Mouse (Mus musculus): ENCODE measurements around the gene Mboat2. TPM values are rescaled to one million over a fixed set of nuclear protein-coding genes. Genes with fewer than 3 reads are reported as not detected.
A peak's percentile ranks its signal among the peaks of the same experiment; 100 is the strongest.

The Mboat2 gene
- polyA plus RNA-seq, 1 experiment from 2014 or later: 55.1 TPM

DNA sequence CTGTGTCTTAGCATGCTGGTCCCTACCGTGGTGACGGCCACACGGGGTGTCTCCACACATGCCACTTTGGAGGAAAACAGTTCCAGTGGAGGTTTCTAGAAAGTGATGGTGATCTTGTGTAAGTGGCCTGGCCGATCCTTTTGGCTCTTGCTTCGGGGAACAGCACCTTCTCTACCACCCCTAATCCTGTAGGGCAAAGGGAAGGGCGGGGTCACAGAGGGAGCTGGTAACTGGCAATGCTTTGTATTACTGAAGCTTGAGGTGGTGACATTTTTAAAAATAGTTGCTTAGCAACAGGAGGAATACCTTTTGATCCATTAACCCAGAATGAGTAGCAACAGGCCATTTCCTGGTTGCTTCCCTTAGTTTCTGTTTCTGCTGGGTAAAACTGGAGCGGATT, 131.1 kb downstream of the Mboat2 start:
- H3K27me3 ChIP-seq: no peaks in the 10 kb centered on the region
- H3K4me2 ChIP-seq (replicated peaks): no peak overlapping the region
- ATAC-seq (ENCODE audit: low FRiP score, low read depth): no peak
- H3K4me1 ChIP-seq: peaks cover 17% of the 10 kb centered on the region
- no peak overlapping the region for H3K27ac ChIP-seq
- H3K4me3 ChIP-seq: no peak overlapping the region
- H3K9me3 ChIP-seq: peaks cover 3% of the 10 kb centered on the region; the same call in 1 of the 2 replicates
- no peak overlapping the region for H3K9ac ChIP-seq
- peaks cover 23% of the 10 kb centered on the region for H3K36me3 ChIP-seq
- 71% methylated on average over 7 of the region's 7 CpGs for WGBS

DNA sequence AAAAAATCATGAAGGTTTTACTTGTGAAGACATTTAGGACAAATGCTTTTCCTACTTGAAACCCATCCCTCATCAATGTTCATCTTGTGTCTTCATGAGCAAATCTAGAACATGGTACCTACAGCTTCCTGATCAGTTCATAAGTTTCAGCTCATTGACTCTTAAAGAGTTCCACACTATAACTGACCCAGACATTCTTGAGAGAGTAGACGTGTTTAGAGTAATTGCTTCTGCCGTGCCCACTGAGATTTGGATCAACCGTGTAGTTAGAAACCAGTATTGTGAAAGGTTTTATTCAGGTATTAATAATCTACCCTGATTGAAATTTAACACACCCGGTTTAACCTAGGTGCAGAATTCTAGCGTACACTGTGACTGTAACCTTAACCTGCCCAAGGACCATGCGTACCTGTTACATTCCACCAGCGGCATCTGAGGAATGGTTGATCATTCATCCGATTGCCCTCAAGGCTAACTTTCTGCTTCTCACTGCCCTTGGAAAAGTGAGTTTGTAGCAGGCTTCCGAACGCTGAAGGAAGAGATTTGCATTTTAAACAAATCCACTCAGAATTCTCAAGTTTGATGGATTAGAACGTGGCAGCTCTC, 131.8 kb downstream of the Mboat2 start:
- Histone ChIP-seq H3K4me3 (no peak overlapping the region), H3K36me3 (peaks cover 18% of the 10 kb centered on the region), H3K27ac (no peak overlapping the region), H3K4me2 (replicated peaks) (no peak overlapping the region), H3K27me3 (no peaks in the 10 kb centered on the region), H3K9me3 (peaks cover 5% of the 10 kb centered on the region; the same call in 1 of the 2 replicates), H3K9ac (no peak overlapping the region), H3K4me1 (peaks cover 17% of the 10 kb centered on the region)
- ATAC-seq (ENCODE audit: low FRiP score, low read depth): no peak
- WGBS: 67% methylated on average over 11 of the region's 11 CpGs

DNA sequence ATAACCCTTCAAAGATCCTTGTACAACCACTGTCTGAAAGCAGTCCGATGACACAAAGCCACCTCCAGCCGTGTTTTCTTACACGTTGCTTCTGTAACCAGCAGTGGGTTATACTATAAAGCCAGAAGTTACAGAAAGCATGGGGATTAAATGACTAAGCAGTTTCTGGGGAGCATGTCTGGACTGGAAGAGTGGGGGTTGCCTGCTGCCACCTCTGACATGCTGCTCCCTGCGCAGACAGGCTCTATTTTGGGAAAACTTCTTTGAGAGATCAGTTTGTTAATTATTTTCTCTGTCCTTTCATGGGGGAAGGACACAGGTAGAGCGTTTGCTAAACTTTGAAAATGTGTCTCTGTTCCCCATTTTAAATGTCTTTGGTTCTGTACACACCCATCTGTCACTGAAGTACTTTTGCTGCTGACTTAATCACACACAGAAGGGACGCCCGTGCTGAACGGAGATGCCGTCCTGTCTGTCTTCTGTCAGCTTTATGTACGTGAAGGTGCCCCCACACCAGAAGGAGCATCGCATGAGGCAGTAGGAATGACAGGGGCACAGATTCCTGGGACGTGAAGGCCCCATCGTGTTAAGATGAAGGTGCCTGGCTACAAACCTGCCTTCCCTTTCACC, 132.8 kb downstream of the Mboat2 start:
- Histone ChIP-seq H3K4me2 (replicated peaks) (no peak overlapping the region; the same call in 1 of the 2 replicates), H3K9me3 (peaks cover 5% of the 10 kb centered on the region; the same call in 1 of the 2 replicates), H3K4me3 (no peak overlapping the region), H3K27ac (no peak overlapping the region), H3K27me3 (no peaks in the 10 kb centered on the region), H3K36me3 (peaks cover 17% of the 10 kb centered on the region), H3K4me1 (peaks cover 17% of the 10 kb centered on the region), H3K9ac (no peak overlapping the region)
- no peak for ATAC-seq (ENCODE audit: low FRiP score, low read depth)
- WGBS: 50% methylated on average over 13 of the region's 13 CpGs

DNA sequence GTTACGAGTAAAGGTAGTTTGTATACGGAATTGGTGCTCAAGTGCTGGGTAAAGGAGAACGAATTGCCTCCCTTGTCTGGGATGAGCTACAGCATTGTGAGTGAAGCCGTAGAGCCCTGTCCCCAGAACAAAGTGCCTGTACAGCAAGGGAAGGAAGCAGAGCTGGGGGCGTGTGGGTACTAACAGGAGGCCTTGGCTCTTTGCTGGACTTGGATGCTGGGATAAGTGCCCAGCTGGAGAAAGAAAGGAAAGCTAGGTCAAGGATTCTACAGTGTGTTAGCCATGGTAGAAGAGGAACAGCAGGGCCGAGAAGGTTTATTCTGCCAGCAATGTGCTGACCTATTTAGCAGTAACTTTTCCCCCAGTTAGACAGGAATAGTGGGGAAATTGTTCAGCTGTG, 134.7 kb downstream of the Mboat2 start:
- Histone ChIP-seq H3K36me3 (0 out of 2 replicates have a peak, but pooled peaks cover 3% of the 10 kb centered on the region), H3K4me2 (replicated peaks) (no peak overlapping the region), H3K9me3 (peaks cover 5% of the 10 kb centered on the region; the same call in 1 of the 2 replicates), H3K4me3 (no peak overlapping the region), H3K9ac (no peak overlapping the region), H3K27me3 (no peaks in the 10 kb centered on the region), H3K27ac (no peak overlapping the region), H3K4me1 (peaks cover 14% of the 10 kb centered on the region)
- WGBS: 84% methylated on average over 6 of the region's 6 CpGs
- ATAC-seq (ENCODE audit: low FRiP score, low read depth): no peak

DNA sequence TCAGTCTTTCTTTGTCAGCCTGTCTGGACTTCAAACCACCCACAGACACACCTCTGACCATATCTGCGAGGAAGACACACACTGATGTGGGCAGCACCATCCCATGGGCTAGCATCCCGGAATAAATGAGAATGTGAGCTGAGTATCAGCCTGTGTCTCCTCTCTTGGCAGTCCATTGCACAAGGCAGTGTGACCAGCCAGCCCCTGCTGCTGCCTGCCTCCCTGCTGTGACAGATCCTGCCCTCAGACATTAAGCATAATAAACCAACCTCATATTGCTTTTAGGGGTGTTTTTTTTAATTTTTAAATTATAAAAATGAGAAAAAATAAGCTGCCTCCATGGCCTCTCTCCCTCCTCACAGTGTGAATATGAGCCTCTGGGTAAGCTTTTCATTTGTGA, 135.4 kb downstream of the Mboat2 start:
- 83% methylated on average over 2 of the region's 2 CpGs for WGBS

DNA sequence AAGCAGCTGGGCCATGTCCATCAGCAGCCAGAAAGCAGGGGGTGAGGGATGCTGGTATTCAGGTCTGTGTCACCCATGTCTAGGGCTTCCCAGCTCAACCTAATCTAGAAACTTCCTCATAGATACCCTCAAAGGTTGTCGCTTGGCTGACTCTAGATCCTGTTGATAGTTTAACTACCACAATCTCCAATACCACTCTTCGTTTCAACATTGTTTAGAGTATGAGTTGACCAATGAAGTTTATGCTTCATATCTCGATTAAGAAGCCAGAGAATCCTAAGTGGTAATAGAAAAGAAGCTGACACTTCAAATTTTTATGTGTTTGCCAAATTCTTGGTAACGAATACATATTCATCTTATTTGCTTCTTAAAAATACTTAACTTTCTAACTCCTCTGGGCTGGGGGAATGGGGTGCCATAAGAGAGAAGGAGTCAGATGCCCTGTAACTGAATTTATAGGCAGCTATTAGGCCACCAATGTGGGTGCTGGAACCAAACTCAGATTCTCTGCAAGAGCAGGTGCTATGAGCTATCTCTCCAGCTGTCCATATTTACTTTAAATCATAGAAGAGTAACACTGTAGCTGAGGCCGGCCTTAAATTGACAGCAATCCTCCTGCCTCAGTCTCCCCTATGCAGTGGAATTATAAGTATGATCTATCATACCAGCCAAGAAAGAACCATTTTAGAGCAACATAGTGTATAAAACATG, 141.0 kb downstream of the Mboat2 start:
- Histone ChIP-seq H3K27me3 (no peaks in the 10 kb centered on the region), H3K4me2 (replicated peaks) (no peak overlapping the region), H3K9ac (no peak overlapping the region), H3K4me1 (peaks cover 3% of the 10 kb centered on the region; the same call in 1 of the 2 replicates), H3K36me3 (0 out of 2 replicates have a peak, but pooled peaks cover 2% of the 10 kb centered on the region), H3K4me3 (no peak overlapping the region), H3K27ac (no peak overlapping the region), H3K9me3 (peaks cover 3% of the 10 kb centered on the region; the same call in 1 of the 2 replicates)
- no peak for ATAC-seq (ENCODE audit: low FRiP score, low read depth)
- WGBS: 87% methylated on average over 5 of the region's 5 CpGs

More for the DNA sequence above, 135.4 kb downstream of the Mboat2 start:
- H3K36me3 ChIP-seq: 0 out of 2 replicates have a peak, but pooled peaks cover 3% of the 10 kb centered on the region
- peaks cover 12% of the 10 kb centered on the region for H3K4me1 ChIP-seq
- no peak overlapping the region for H3K27ac ChIP-seq
- no peak overlapping the region for H3K9ac ChIP-seq
- no peak overlapping the region for H3K4me2 ChIP-seq (replicated peaks)
- peaks cover 5% of the 10 kb centered on the region; the same call in 1 of the 2 replicates for H3K9me3 ChIP-seq
- no peaks in the 10 kb centered on the region for H3K27me3 ChIP-seq
- ATAC-seq (ENCODE audit: low FRiP score, low read depth): no peak
- no peak overlapping the region for H3K4me3 ChIP-seq

DNA sequence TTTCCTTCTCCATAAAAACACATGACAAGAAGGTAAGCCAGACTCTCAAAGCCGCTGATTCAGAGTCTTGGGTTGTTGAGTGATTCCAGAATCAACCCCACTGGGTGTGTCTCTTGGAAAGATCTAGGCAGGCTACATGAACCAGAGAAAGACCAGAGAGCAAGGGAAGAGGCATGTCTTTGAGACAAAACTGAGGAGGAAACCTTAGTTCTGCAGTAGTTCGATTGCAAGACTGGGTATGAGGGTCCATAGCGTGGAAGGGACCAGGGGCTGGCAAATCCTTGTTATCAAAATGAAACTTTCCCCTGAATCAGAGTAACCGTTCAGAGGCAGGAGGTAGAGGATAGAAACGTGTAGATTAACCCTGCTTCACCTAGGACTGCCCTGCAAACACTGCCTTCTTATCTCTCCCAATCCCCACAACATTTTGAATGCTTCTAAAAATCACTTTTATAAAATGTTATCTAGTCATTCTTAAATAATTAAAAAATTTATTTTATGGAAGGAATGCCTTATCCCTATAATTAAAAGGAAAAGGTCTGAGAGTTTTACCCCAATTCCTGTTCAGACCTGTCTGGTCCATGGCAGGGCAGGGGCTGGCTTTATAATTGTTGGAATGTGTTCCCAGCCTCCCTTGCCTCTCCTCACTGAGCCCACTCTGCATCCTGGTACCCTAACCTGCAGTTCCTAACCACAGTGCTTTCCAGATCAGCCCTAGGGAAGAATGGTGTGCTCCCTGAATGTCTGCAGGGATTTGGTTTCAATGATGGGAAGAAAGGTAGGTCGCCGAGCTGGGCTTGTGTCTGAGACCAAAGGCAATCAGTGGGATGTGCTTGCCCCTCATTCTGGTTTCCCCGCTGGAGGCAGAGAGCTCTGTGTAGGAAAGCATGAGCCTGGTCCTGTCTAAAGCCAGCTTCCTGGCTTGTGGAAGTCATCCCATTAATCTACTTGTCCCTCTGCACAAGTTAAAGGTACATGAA, 142.0 kb downstream of the Mboat2 start:
- no peaks in the 10 kb centered on the region for H3K27me3 ChIP-seq
- H3K4me3 ChIP-seq: no peak overlapping the region
- no peak for ATAC-seq (ENCODE audit: low FRiP score, low read depth)
- H3K27ac ChIP-seq: no peak overlapping the region
- 60% methylated on average over 8 of the region's 8 CpGs for WGBS
- no peak overlapping the region for H3K9ac ChIP-seq
- H3K4me1 ChIP-seq: peaks cover 3% of the 10 kb centered on the region; the same call in 1 of the 2 replicates
- no peaks in the 10 kb centered on the region for H3K9me3 ChIP-seq
- no peaks in the 10 kb centered on the region for H3K36me3 ChIP-seq
- H3K4me2 ChIP-seq (replicated peaks): no peak overlapping the region

DNA sequence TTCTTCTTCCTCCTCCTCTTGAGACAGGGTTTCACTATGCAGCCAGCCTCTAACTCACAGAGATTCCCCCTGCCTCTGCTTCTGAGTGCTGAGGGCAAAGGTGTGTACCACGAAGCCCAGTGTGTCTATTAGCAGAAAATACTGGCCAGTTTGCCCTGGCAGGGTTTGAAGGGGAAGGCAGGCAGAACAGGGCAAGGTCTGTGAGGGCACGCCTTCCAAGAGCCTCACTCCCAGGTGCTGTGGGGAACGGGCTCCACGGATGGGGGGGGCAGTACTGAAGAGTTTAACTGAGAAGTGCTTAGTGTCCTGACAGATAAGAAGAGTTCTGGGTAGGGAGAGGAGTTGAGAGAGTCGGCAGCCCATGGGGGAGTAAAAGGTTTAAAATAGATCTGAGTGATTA, 142.9 kb downstream of the Mboat2 start:
- WGBS: 75% methylated on average over 5 of the region's 5 CpGs
- H3K36me3 ChIP-seq: no peaks in the 10 kb centered on the region
- no peaks in the 10 kb centered on the region for H3K27me3 ChIP-seq
- no peaks in the 10 kb centered on the region for H3K9me3 ChIP-seq
- H3K4me1 ChIP-seq: peaks cover 3% of the 10 kb centered on the region; the same call in 1 of the 2 replicates
- H3K4me2 ChIP-seq (replicated peaks): no peak overlapping the region
- no peak for ATAC-seq (ENCODE audit: low FRiP score, low read depth)
- H3K9ac ChIP-seq: no peak overlapping the region
- no peak overlapping the region for H3K27ac ChIP-seq
- H3K4me3 ChIP-seq: no peak overlapping the region

DNA sequence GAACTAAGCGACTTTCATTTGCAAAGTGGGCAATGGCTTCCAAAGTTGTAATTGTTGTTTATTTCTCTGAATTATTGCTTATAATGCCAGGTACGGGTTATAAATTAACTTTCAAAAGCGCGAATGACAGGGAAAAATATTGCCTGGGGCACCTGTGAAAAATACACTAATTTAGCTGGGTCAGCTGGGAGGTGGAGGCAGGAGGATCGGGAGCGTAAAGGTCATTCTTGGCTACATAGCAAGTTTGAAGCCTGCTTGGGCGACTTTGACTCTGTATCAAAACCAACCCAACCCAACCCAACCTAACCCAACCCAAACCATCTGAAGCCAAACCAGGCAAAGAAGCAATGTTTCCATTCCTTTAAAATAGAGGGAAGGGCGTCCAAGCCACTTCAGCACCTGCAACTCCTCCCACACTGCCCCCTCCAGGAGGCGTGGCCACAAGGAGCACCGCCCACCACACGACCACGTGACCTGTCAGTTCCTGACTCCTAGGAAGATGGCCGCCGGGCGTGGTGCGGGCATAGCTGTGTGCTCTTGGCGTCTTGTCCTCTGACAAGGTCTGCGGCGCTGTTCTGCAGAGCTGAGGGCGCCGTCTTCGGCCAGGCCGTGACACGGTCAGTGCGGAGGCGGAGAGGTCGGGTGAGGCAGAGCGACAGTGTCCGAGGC, 143.9 kb downstream of the Mboat2 start, which contains the start of gene Kidins220:
Gene Kidins220, plus strand, starts transcription at position 480 of the 669 bp plus-strand sequence.
- peak within 1 kb of the TSS; percentile 74 for H3K9ac ChIP-seq
- no peaks in the 10 kb centered on the region for H3K36me3 ChIP-seq
- peak within 1 kb of the TSS; percentile 78 for H3K4me3 ChIP-seq
- peak within 1 kb of the TSS; percentile 79 for H3K27ac ChIP-seq
- peaks cover 3% of the 10 kb centered on the region; the same call in 1 of the 2 replicates for H3K4me1 ChIP-seq
- no peaks in the 10 kb centered on the region for H3K9me3 ChIP-seq
- H3K4me2 ChIP-seq (replicated peaks): peak within 1 kb of the TSS; percentile 67
- 15% methylated on average over 28 of the region's 29 CpGs for WGBS
- peak; percentile 92 for ATAC-seq (ENCODE audit: low FRiP score, low read depth)
- H3K27me3 ChIP-seq: no peaks in the 10 kb centered on the region

DNA sequence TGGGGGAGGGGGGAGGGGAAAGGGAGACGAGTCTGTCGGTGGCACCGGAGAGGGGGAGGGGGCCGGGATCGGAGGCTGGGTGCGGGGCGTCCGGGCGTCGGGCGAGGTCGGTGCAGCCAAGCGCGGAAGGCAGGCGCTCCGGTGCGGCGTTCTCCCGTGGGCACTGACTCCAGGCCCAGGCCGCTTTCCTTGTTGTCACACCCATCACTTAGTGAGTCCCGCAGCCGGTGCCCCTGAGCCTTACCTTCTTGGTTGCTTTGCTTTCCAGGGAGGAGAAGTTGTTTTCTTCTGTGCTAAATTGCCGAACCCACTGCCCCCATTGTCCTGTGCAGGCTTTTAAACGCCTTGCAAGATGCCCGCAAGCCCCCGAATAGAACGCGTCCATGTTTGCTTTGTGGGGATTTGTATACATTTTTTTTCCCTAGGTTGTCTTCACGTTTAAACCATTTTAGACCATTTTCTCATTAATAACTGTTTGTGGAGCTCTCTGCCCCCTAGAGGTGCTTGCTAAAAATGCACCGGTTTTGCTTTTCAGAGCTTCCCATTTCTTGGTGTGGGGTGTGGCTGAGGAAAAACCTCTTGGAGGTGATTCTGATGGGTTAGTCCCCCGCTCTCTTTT, 144.5 kb downstream of the Mboat2 start:
- Histone ChIP-seq H3K9me3 (no peaks in the 10 kb centered on the region), H3K4me3 (peak overlapping the region; percentile 78), H3K27me3 (no peaks in the 10 kb centered on the region), H3K4me2 (replicated peaks) (peak overlapping the region; percentile 67), H3K4me1 (peaks cover 3% of the 10 kb centered on the region; the same call in 1 of the 2 replicates), H3K27ac (peak overlapping the region; percentile 79), H3K9ac (peak overlapping the region; percentile 74), H3K36me3 (no peaks in the 10 kb centered on the region)
- WGBS: under 1% methylated on average over 29 of the region's 31 CpGs
- ATAC-seq (ENCODE audit: low FRiP score, low read depth): peak; percentile 79

All from limb, embryonic 13.5 days (tissue).